Mouse (Mus musculus) heart, embryonic 14.5 days (tissue): ENCODE measurements around the gene Arhgef3. TPM values are rescaled to one million over a fixed set of nuclear protein-coding genes. Genes with fewer than 3 reads are reported as not detected.
A peak's percentile ranks its signal among the peaks of the same experiment; 100 is the strongest.

Experiments
- ATAC-seq: fragments of 200-750 bp; cut with Nextera tagmentation; 2 replicates; pipeline ENCODE4 v1.8.0; 2017; ENCODE audit warnings: low read depth, moderate TSS enrichment; ENCODE audit not compliant: insufficient number of reproducible peaks, insufficient read depth, low FRiP score
- H3K27ac ChIP-seq, 2 experiments: fragments of 200-500 bp in 1 of 2; fragments of 300-500 bp in 1 of 2; sonication (generic) in 1 of 2; replicated peaks in 1 of 2; 2 replicates each; pipeline ENCODE4 v1.5.1; 2012 to 2014; ENCODE audit warnings: low read depth in 2 of 2, low read length in 2 of 2, control low read depth in 1 of 2, mild to moderate bottlenecking in 1 of 2, mixed read lengths in 1 of 2; ENCODE audit not compliant: control insufficient read depth in 1 of 2, insufficient read depth in 1 of 2
- H3K27me3 ChIP-seq: fragments of 300-500 bp; sonication (generic); 2 replicates; pipeline ENCODE4 v1.6.1; 2014; ENCODE audit warnings: mild to moderate bottlenecking, low read length, control low read depth; ENCODE audit not compliant: control insufficient read depth, insufficient read depth
- H3K36me3 ChIP-seq: fragments of 300-500 bp; sonication (generic); 2 replicates; pipeline ENCODE4 v1.6.1; 2014; ENCODE audit warnings: mild to moderate bottlenecking, control low read depth, low read length, mixed read lengths; ENCODE audit not compliant: control insufficient read depth, insufficient read depth
- H3K4me1 ChIP-seq, 2 experiments: fragments of 200-500 bp in 1 of 2; fragments of 300-500 bp in 1 of 2; sonication (generic) in 1 of 2; 2 replicates each; pipeline ENCODE4 v1.6.1; 2012 to 2014; ENCODE audit warnings: low read length in 2 of 2, control low read depth in 1 of 2, mixed read lengths in 1 of 2; ENCODE audit not compliant: control insufficient read depth in 2 of 2, insufficient read depth in 2 of 2
- H3K4me2 ChIP-seq: fragments of 300-500 bp; sonication (generic); 2 replicates; pipeline ENCODE4 v1.6.1; 2014; ENCODE audit warnings: mild to moderate bottlenecking, low read length
- H3K4me3 ChIP-seq, 2 experiments: fragments of 200-500 bp in 1 of 2; fragments of 300-500 bp in 1 of 2; sonication (generic) in 1 of 2; 2 replicates each; pipeline ENCODE4 v1.5.1; 2012 to 2014; ENCODE audit warnings: low read length in 2 of 2, mild to moderate bottlenecking in 2 of 2, control low read depth in 1 of 2, low read depth in 1 of 2, moderate library complexity in 1 of 2; ENCODE audit not compliant: control insufficient read depth in 1 of 2, insufficient read depth in 1 of 2
- H3K9ac ChIP-seq: fragments of 300-500 bp; sonication (generic); 2 replicates; pipeline ENCODE4 v1.6.1; 2014; ENCODE audit warnings: mild to moderate bottlenecking, low read length
- H3K9me3 ChIP-seq: fragments of 300-500 bp; sonication (generic); 2 replicates; pipeline ENCODE4 v1.6.1; 2016; ENCODE audit warnings: low read length, control low read depth; ENCODE audit not compliant: control insufficient read depth
- WGBS: fragments of 180-500 bp; shearing (Covaris S2); extraction: QIAGEN DNeasy Blood & Tissue Kit; methylation state at CpG from one replicate; pipeline ENCODE4 v1.1.7; 2014; 5-methylcytosine and 5-hydroxymethylcytosine counted together
- polyA plus RNA-seq: library from polyadenylated mRNA; unstranded; fragments of >200 nt; fragmentation: Nextera tagmentation; extraction: Ambion mirVana; gene quantifications from 2 replicates; pipeline ENCODE4 v1.2.1, GENCODE M21; 2014

The Arhgef3 gene
- 14.7 and 15.4 TPM in 2 replicates for polyA plus RNA-seq

GRCm38 (mm10) chr14:27114362-27115274, at the start of gene Arhgef3:
Gene Arhgef3, plus strand, starts transcription at chr14:27114899.
- no peaks in the 10 kb centered on the region for H3K9me3 ChIP-seq
- no peaks in the 10 kb centered on the region for H3K27me3 ChIP-seq
- peak; percentile 80 for ATAC-seq
- under 1% methylated on average over 58 of the region's 58 CpGs for WGBS
- peak within 1 kb of the TSS; percentile 68 for H3K9ac ChIP-seq
- H3K4me1 ChIP-seq: peaks cover 2 to 12% of the 10 kb centered on the region in 2 experiments; a peak in 3 of 4 replicates
- H3K4me2 ChIP-seq: peak within 1 kb of the TSS; percentile 93
- no peaks in the 10 kb centered on the region for H3K36me3 ChIP-seq
- H3K4me3 ChIP-seq: peak within 1 kb of the TSS; percentile 59 to 87
- 0 out of 4 replicates have a peak within 1 kb of the TSS, but pooled peaks of 1 of the 2 experiments have one; percentile 15 for H3K27ac ChIP-seq

- H3K4me2 ChIP-seq: peak overlapping the region; percentile 27
- WGBS: 17% methylated on average over 9 of the region's 9 CpGs
- H3K9ac ChIP-seq: peak overlapping the region; percentile 21; the same call in 1 of the 2 replicates
- no peaks in the 10 kb centered on the region for H3K36me3 ChIP-seq
- H3K4me3 ChIP-seq: no peak overlapping the region
- no peak for ATAC-seq
- peak overlapping the region; percentile 33 to 34; a peak in 2 of 4 replicates for H3K27ac ChIP-seq
- peaks cover 29 to 36% of the 10 kb centered on the region in 2 experiments for H3K4me1 ChIP-seq
- H3K9me3 ChIP-seq: no peaks in the 10 kb centered on the region
- no peaks in the 10 kb centered on the region for H3K27me3 ChIP-seq
Observed at GRCm38 (mm10) chr14:27066171-27066929, 48.3 kb upstream of the Arhgef3 start.

GRCm38 (mm10) chr14:27067866-27068271, 46.8 kb upstream of the Arhgef3 start:
- Histone ChIP-seq H3K4me3 (no peak overlapping the region), H3K27ac (no peak overlapping the region)
- WGBS: 60% methylated on average over 6 of the region's 6 CpGs

GRCm38 (mm10) chr14:27069434-27070097, 45.1 kb upstream of the Arhgef3 start:
- H3K4me2 ChIP-seq: no peak overlapping the region
- H3K27ac ChIP-seq: peak overlapping the region; percentile 2 to 53; a peak in 3 of 4 replicates
- WGBS: 32% methylated on average over 8 of the region's 8 CpGs
- ATAC-seq: no peak
- no peak overlapping the region for H3K4me3 ChIP-seq
- peaks cover 41 to 66% of the 10 kb centered on the region in 2 experiments for H3K4me1 ChIP-seq
- H3K9me3 ChIP-seq: no peaks in the 10 kb centered on the region
- no peak overlapping the region for H3K9ac ChIP-seq
- no peaks in the 10 kb centered on the region for H3K27me3 ChIP-seq
- H3K36me3 ChIP-seq: no peaks in the 10 kb centered on the region

More at GRCm38 (mm10) chr14:27067866-27068271, 46.8 kb upstream of the Arhgef3 start:
- no peak for ATAC-seq
- Histone ChIP-seq H3K4me2 (no peak overlapping the region), H3K36me3 (no peaks in the 10 kb centered on the region), H3K4me1 (peaks cover 38 to 49% of the 10 kb centered on the region in 2 experiments), H3K9ac (no peak overlapping the region), H3K27me3 (no peaks in the 10 kb centered on the region), H3K9me3 (no peaks in the 10 kb centered on the region)

- no peak overlapping the region for H3K4me3 ChIP-seq
- no peak for ATAC-seq
- H3K4me2 ChIP-seq: no peak overlapping the region
Observed at GRCm38 (mm10) chr14:27070128-27070527, 44.6 kb upstream of the Arhgef3 start.

GRCm38 (mm10) chr14:27070758-27071157, 43.9 kb upstream of the Arhgef3 start:
- Histone ChIP-seq H3K4me1 (peaks cover 42 to 72% of the 10 kb centered on the region in 2 experiments), H3K27ac (no peak overlapping the region)
- WGBS: 36% methylated on average over 9 of the region's 9 CpGs

More at GRCm38 (mm10) chr14:27070128-27070527, 44.6 kb upstream of the Arhgef3 start:
- WGBS: 32% methylated on average over 3 of the region's 3 CpGs
- no peak overlapping the region for H3K9ac ChIP-seq
- no peaks in the 10 kb centered on the region for H3K36me3 ChIP-seq
- no peaks in the 10 kb centered on the region for H3K9me3 ChIP-seq
- no peaks in the 10 kb centered on the region for H3K27me3 ChIP-seq
- H3K27ac ChIP-seq: peak overlapping the region; percentile 2 to 53; a peak in 1 of 4 replicates
- H3K4me1 ChIP-seq: peaks cover 42 to 72% of the 10 kb centered on the region in 2 experiments

GRCm38 (mm10) chr14:27071985-27072384, 42.7 kb upstream of the Arhgef3 start:
- H3K4me1 ChIP-seq: peaks cover 39 to 73% of the 10 kb centered on the region in 2 experiments
- no peaks in the 10 kb centered on the region for H3K9me3 ChIP-seq
- H3K27ac ChIP-seq: peak overlapping the region in 1 of 2 experiments; percentile 29; a peak in 1 of 4 replicates
- no peak overlapping the region for H3K9ac ChIP-seq
- no peaks in the 10 kb centered on the region for H3K27me3 ChIP-seq
- 1% methylated on average over 3 of the region's 3 CpGs for WGBS
- ATAC-seq: peak; percentile 36; the same call in 1 of the 2 replicates
- no peaks in the 10 kb centered on the region for H3K36me3 ChIP-seq
- H3K4me3 ChIP-seq: no peak overlapping the region
- peak overlapping the region; percentile 5; the same call in 1 of the 2 replicates for H3K4me2 ChIP-seq

More at GRCm38 (mm10) chr14:27070758-27071157, 43.9 kb upstream of the Arhgef3 start:
- Histone ChIP-seq H3K4me3 (no peak overlapping the region), H3K9ac (no peak overlapping the region), H3K36me3 (no peaks in the 10 kb centered on the region), H3K4me2 (no peak overlapping the region), H3K27me3 (no peaks in the 10 kb centered on the region), H3K9me3 (no peaks in the 10 kb centered on the region)
- no peak for ATAC-seq
